Mouse (Mus musculus): ENCODE measurements around the gene Enox1.

DNA sequence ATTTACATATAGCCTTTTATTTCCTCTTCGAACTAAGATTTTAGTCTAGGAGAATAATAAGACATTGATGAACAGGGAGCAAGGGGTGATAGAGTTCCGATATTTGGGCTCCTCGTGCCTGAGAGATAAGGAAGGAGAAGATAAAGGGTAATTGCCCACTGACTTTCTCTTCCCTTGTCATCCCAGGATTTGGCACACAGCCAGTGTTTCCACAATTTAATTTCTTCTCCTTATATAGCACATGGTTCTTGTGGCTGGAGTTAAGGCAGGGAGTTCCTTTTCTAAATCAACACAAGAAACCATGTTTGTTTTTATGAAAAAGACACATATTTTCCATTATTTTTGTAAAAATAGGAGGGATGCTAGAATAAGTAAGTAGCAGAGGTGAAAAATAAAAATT, 299.5 kb downstream of the Enox1 start:
- TF ChIP-seq CTCF (IDR thresholded peaks at IDR 0.05; ENCODE audit: low read depth, low read length): no peak
- TF ChIP-seq POLR2A (IDR thresholded peaks at IDR 0.05; ENCODE audit: insufficient read depth, low read length): no peak
- no peak for TF ChIP-seq EP300 (IDR thresholded peaks at IDR 0.05; ENCODE audit: insufficient read depth, low read depth, low read length)

Data from ES-Bruce4 (cell line).